Mouse (Mus musculus) forebrain, embryonic 16.5 days (tissue): Measurements from ENCODE around the gene Tsc22d4. TPM values are rescaled to one million over a fixed set of nuclear protein-coding genes. Genes with fewer than 3 reads are reported as not detected.

ENCODE experiments used
- ATAC-seq: fragments of 200-750 bp; cut with Nextera tagmentation; 2 replicates; pipeline ENCODE4 v1.8.0; 2017; ENCODE audit warnings: mild to moderate bottlenecking, moderate library complexity
- H3K27ac ChIP-seq: fragments of 300-500 bp; sonication (generic); 2 replicates; pipeline ENCODE4 v1.5.1; 2014; ENCODE audit warnings: low read length, control low read depth
- H3K27me3 ChIP-seq: fragments of 300-500 bp; sonication (generic); replicated peaks from 2 replicates; pipeline ENCODE4 v1.6.1; 2014; ENCODE audit warnings: low read length; ENCODE audit not compliant: control insufficient read depth, insufficient read depth
- H3K36me3 ChIP-seq: fragments of 300-500 bp; sonication (generic); 2 replicates; pipeline ENCODE4 v1.6.1; 2014; ENCODE audit not compliant: control insufficient read depth, insufficient read depth
- H3K4me1 ChIP-seq: fragments of 300-500 bp; sonication (generic); replicated peaks from 2 replicates; pipeline ENCODE4 v1.6.1; 2014; ENCODE audit warnings: low read length; ENCODE audit not compliant: control insufficient read depth, insufficient read depth
- H3K4me2 ChIP-seq: fragments of 300-500 bp; sonication (generic); 2 replicates; pipeline ENCODE4 v1.6.1; 2014; ENCODE audit warnings: mild to moderate bottlenecking, low read length, control low read depth
- H3K4me3 ChIP-seq: fragments of 300-500 bp; sonication (generic); replicated peaks from 2 replicates; pipeline ENCODE4 v1.5.1; 2014; ENCODE audit warnings: mild to moderate bottlenecking, low read length, control low read depth
- H3K9ac ChIP-seq: fragments of 300-500 bp; sonication (generic); replicated peaks from 2 replicates; pipeline ENCODE4 v1.6.1; 2014; ENCODE audit warnings: low read depth, low read length, control low read depth
- H3K9me3 ChIP-seq: fragments of 300-500 bp; sonication (generic); 2 replicates; pipeline ENCODE4 v1.6.1; 2016; ENCODE audit warnings: low read length; ENCODE audit not compliant: control insufficient read depth
- WGBS: fragments of 180-500 bp; shearing (Covaris S2); extraction: QIAGEN DNeasy Blood & Tissue Kit; methylation state at CpG from one replicate; pipeline ENCODE4 v1.1.7; 2014; 5-methylcytosine and 5-hydroxymethylcytosine counted together
- polyA plus RNA-seq: library from polyadenylated mRNA; unstranded; fragments of >200 nt; fragmentation: Nextera tagmentation; extraction: Ambion mirVana; gene quantifications from 2 replicates; pipeline ENCODE4 v1.2.1, GENCODE M21; 2015

The Tsc22d4 gene
- polyA plus RNA-seq, 1 experiment from 2014 or later = 69.1 TPM

DNA sequence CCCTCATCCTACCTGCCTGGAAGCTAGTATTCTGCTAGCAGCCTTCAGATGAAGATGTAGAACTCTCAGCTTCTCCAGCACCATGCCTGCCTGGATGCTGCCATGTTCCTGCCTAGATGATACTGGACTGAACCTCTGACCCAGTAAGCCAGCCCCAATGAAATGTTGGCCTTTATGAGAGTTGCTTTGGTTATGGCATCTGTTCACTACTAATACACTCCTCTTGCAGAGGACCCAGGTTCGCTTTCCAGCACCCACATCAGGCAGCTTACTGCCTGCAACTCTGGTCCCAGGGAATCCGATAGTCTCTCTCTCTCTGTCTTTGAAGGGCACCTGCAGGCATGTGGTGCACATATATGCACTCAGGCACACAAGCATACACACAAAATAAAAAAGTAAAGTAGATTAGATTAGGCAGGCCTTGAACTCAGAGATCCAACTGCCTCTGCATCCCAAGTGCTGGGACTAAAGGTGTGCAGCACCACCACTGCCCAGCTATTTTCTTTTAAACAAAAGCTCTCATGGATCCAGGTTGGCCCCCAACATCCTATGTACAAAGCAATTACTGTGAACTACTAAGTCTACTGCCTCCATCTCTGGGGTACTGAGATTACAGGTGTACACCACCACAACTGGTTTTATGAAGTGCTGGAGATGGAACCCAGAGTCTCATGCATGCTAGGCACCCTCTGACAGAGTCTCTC, 30.2 kb downstream of the Tsc22d4 start:
- Histone ChIP-seq H3K36me3 (peaks cover 4% of the 10 kb centered on the region; the same call in 1 of the 2 replicates), H3K4me2 (no peak overlapping the region), H3K4me1 (peaks cover 16% of the 10 kb centered on the region), H3K9ac (no peak overlapping the region; the same call in 1 of the 2 replicates), H3K27ac (no peak overlapping the region), H3K4me3 (no peak overlapping the region), H3K27me3 (no peaks in the 10 kb centered on the region), H3K9me3 (no peaks in the 10 kb centered on the region)
- no peak for ATAC-seq
- WGBS = 83% methylated on average over 2 of the region's 2 CpGs

DNA sequence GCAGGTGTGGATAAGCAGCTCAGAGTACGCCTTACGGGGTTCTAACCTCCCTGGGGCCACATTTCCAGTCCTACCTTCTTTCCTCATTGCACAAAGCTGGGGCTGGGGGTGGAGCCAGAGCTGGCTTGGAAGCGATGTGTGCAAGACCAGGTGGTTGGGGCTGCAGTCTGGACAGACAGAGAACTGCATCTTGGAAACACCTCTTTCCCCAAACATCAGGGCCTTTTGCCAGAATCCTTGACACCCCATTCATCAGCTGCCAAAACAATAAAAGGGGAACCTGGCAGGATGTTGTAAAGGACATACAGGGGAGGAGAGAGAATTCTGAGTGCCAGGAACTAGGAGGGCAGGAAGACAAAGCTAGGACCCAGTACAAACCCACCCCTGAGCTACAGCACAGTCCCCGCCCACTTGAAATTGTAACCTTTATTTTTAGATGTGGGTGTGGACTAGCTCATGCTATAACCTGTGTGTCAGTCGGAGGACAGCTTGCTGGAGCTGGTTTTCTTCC, 30.9 kb downstream of the Tsc22d4 start:
- ATAC-seq = no peak
- Histone ChIP-seq H3K36me3 (peaks cover 4% of the 10 kb centered on the region; the same call in 1 of the 2 replicates), H3K4me2 (no peak overlapping the region), H3K27ac (no peak overlapping the region), H3K4me1 (peaks cover 16% of the 10 kb centered on the region), H3K4me3 (no peak overlapping the region), H3K9me3 (no peaks in the 10 kb centered on the region), H3K27me3 (no peaks in the 10 kb centered on the region), H3K9ac (peak overlapping the region; percentile 29)
- 37% methylated on average over 5 of the region's 5 CpGs for WGBS

DNA sequence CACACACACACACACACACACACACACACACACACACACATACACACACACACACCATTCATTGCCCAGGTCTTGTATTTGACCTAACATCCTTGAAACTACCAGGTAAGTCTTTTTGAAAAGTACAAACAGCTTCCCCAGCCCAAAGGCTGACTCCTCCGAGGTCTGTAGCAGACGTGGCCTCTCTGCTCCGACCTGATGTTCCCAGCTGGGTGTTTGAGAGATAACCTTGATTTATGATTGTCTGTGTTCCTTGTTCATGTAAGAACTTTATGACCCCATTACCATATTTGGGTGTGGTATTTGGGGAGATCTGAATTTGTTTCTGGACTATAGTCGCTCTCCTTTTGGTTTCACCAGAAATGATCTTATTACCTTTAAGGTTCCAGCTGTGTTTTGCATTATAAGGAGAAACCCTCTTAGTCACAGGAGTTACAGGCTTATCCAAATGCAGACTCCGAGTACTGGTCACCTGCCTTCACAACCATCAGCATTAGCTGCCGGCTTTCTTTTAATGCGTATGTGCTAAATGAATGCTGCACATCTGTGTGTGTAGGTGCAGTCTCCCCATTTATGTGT, 31.8 kb downstream of the Tsc22d4 start:
- Histone ChIP-seq H3K27ac (no peak overlapping the region), H3K27me3 (no peaks in the 10 kb centered on the region), H3K9ac (no peak overlapping the region), H3K9me3 (no peaks in the 10 kb centered on the region), H3K4me2 (no peak overlapping the region), H3K36me3 (peaks cover 12% of the 10 kb centered on the region), H3K4me1 (peaks cover 18% of the 10 kb centered on the region), H3K4me3 (no peak overlapping the region)
- 89% methylated on average over 7 of the region's 7 CpGs for WGBS
- ATAC-seq = no peak

DNA sequence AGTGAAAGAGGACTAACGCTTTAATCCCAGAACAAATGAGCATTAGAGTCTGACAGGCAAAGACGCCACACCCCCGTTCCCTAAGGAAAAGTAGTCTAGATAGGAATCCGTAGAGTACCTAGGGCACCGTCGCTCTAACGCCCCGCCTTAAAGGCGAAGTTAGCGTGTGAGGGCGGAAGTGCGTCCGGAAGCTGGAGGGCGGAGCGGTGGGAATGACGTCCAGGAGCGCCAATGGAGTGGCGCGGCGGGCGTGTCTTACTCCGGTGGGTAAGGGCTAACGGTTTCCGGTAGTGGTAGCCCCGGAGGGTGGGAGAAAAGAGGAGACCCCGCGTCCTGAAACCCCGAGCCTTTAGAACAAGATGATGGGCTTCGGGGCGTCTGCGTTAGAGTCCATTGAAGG, 33.1 kb downstream of the Tsc22d4 start, which contains the start of gene Ppp1r35:
Gene Ppp1r35, plus strand, starts transcription at position 215 of the 400 bp plus-strand sequence.
- H3K27ac ChIP-seq = peak within 1 kb of the TSS; percentile 94
- H3K27me3 ChIP-seq = no peaks in the 10 kb centered on the region
- peak; percentile 99 for ATAC-seq
- H3K4me1 ChIP-seq = peaks cover 31% of the 10 kb centered on the region
- peak within 1 kb of the TSS; percentile 89 for H3K4me3 ChIP-seq
- peaks cover 14% of the 10 kb centered on the region for H3K36me3 ChIP-seq
- peak within 1 kb of the TSS; percentile 92 for H3K9ac ChIP-seq
- H3K4me2 ChIP-seq = peak within 1 kb of the TSS; percentile 89
- H3K9me3 ChIP-seq = no peaks in the 10 kb centered on the region
- WGBS = 1% methylated on average over 27 of the region's 31 CpGs

DNA sequence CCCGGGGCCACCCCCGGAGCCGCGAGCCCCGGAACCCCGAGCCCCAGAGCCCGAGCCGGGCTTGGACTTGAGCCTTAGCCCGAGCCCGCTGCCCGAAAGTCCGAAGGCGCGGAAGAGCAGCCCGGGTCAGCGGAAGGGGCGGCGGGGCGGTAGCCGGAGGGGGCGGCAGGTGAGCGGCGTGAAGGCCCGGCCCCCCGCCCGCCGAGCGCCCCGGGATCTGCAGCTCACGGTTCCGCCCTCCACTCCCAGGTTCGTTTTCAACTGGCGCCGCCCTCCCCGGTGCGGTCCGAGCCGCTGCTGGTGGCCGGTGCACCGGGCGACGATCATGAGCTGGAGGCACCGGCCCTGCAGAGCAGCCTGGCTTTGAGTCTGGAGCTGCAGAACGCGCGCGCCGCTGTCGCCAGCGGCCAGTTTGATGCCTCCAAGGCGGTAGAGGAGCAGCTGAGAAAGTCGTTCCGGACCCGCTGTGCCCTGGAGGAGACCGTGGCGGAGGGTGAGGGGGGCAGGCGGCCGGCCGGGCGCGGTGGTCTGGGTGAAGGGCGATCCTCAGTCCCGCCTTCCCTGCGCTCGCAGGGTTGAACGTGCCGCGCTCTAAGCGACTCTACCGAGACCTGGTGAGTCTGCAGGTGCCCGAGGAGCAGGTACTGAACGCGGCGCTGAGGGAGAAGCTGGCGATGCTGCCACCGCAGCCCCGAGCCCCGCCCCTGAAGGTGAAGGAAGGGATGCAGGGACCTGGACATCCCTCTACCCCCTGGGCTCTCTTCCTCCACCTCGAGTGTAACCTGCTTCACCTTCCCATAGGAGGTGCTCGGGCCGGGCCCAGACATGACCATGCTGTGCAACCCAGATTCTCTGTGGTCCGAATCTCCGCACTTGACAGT, 33.8 kb downstream of the Tsc22d4 start:
- whole genome bisulfite sequencing = under 1% methylated on average over 63 of the region's 83 CpGs
- Histone ChIP-seq H3K4me2 (peak overlapping the region; percentile 89), H3K9me3 (no peaks in the 10 kb centered on the region), H3K9ac (peak overlapping the region; percentile 92), H3K4me1 (peaks cover 37% of the 10 kb centered on the region), H3K4me3 (peak overlapping the region; percentile 89), H3K27ac (peak overlapping the region; percentile 84), H3K36me3 (peaks cover 14% of the 10 kb centered on the region), H3K27me3 (no peaks in the 10 kb centered on the region)
- ATAC-seq = peak; percentile 12

DNA sequence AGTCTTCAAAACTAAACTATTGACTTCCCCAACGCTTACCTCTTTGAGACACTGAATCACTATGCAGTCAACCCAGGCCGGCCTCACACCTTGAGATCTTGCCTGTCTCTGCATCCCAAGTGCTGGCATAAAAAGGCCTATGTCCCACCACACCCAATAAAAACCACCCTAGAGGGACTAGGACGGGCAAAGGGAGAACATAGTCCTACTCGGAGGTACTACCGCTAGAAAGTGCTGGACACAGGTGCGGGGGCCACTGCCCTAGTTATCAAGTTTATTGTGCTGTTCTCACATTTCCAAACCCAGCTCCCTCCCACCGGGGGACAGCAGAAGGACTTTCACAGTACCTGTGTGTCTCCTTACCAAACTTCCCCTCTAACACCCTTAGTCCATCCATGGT, 36.1 kb downstream of the Tsc22d4 start:
- H3K36me3 ChIP-seq = peaks cover 14% of the 10 kb centered on the region
- no peak overlapping the region for H3K9ac ChIP-seq
- no peak overlapping the region for H3K4me2 ChIP-seq
- ATAC-seq = no peak
- no peaks in the 10 kb centered on the region for H3K27me3 ChIP-seq
- 94% methylated on average over 7 of the region's 7 CpGs for WGBS
- H3K9me3 ChIP-seq = no peaks in the 10 kb centered on the region
- H3K4me3 ChIP-seq = no peak overlapping the region
- peaks cover 47% of the 10 kb centered on the region for H3K4me1 ChIP-seq
- H3K27ac ChIP-seq = no peak overlapping the region

DNA sequence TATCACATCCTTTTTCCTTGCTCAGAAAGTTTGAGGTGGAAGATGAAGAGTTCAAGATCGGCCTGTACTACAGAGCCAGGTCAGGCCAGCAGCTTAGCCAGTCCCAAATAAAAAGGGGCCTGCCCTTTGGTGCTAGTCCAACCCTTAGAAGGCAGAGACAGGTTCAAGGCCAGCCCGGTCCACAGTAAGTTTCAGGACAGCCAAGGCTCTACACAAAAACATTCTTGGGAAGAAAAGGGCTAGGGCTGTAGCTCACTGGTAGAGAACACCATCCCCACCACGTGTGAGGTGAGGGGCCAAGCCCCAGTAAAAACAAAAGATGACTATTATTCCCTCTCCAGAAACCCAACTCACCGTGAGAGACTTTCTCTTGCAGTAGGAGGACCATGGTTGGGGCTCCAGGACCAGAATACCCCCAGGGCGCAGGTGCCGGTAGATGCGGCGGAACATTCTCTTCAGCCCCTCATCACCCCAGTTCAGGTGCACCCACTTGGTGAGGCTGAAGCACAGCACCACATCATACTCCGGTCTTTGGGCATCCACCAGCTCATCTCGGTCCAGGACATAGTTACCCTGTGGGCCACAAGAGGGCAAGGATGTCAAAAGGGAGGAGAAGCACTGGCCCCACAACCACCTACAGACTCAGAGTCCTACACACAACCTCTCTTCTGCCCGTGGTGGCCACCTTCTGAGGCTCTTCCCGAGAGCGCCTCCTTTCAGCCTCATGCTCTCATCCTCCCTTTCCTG, 37.4 kb downstream of the Tsc22d4 start:
- Histone ChIP-seq H3K27ac (no peak overlapping the region), H3K9ac (no peak overlapping the region), H3K27me3 (no peaks in the 10 kb centered on the region), H3K4me2 (peak overlapping the region; percentile 89), H3K36me3 (peaks cover 14% of the 10 kb centered on the region), H3K4me3 (peak overlapping the region; percentile 22), H3K9me3 (no peaks in the 10 kb centered on the region), H3K4me1 (peaks cover 49% of the 10 kb centered on the region)
- WGBS = 78% methylated on average over 13 of the region's 13 CpGs
- no peak for ATAC-seq

DNA sequence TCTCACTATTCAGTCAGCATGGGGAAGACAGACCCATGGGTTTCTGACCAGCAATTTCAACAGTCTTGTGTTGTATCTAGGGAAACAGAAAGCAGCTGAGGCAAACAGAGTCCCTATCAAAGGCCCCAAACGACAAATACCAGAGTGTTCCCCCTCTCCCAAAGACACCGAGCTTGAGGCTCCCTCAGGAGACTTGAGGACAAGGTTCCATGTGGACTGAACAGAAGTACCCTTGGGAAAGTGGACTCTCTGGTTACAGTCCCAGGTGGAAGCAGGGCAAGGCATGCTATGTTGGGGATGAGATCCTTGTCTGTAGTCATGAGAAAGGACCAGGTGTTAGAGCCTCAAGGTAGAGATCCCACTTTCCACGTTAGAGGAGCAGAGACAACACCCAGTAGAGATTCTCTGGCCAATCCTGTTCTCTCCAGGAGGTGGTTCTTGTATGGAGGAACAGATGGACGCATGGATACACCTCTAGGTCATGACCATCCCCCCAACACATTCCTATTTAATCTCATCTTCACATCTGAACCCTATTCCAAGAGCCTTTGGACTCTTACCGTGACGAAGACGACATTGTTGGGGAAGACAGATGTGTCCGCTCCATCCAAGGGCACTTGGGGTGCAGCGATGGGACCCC, 38.5 kb downstream of the Tsc22d4 start:
- Histone ChIP-seq H3K9me3 (no peaks in the 10 kb centered on the region), H3K27me3 (peaks cover 5% of the 10 kb centered on the region; the same call in 1 of the 2 replicates), H3K4me1 (peaks cover 48% of the 10 kb centered on the region), H3K27ac (no peak overlapping the region), H3K9ac (peak overlapping the region; percentile 4), H3K4me2 (peak overlapping the region; percentile 89), H3K36me3 (peaks cover 14% of the 10 kb centered on the region), H3K4me3 (peak overlapping the region; percentile 81)
- ATAC-seq = no peak
- 70% methylated on average over 9 of the region's 9 CpGs for WGBS
